Mouse (Mus musculus) retina, embryonic 14.5 days (tissue): Measurements from ENCODE around the gene Gm20517.

ENCODE experiments used
- DNase-seq: peaks from one replicate; pipeline ENCODE4 v3.0.0-alpha.2; 2015; ENCODE audit warnings: low spot score

Gm20517 gene

GRCm38 (mm10) chr17:47678238-47678637, 66.8 kb downstream of the Gm20517 start:
- no peak for DNase-seq

- no peak for DNase-seq
Observed at GRCm38 (mm10) chr17:47678702-47679101, 67.3 kb downstream of the Gm20517 start.

GRCm38 (mm10) chr17:47682836-47683235, 71.4 kb downstream of the Gm20517 start:
- no peak for DNase-seq

- peak; percentile 97 for DNase-seq
Observed at GRCm38 (mm10) chr17:47687409-47688343, 76.3 kb downstream of the Gm20517 start.

GRCm38 (mm10) chr17:47688344-47688607, 76.9 kb downstream of the Gm20517 start, which contains the start of gene Tomm6:
Gene Tomm6, minus strand, starts transcription at chr17:47688386.
- DNase-seq, result no peak

- DNase-seq, result peak; percentile 67
Observed at GRCm38 (mm10) chr17:47688608-47689575, 77.5 kb downstream of the Gm20517 start, which contains the start of gene Frs3. Gene Frs3, plus strand, starts transcription at chr17:47689030.

GRCm38 (mm10) chr17:47689894-47690293, 78.5 kb downstream of the Gm20517 start:
- no peak for DNase-seq

- no peak for DNase-seq
Observed at GRCm38 (mm10) chr17:47691650-47692049, 80.3 kb downstream of the Gm20517 start.

GRCm38 (mm10) chr17:47693671-47694441, 82.5 kb downstream of the Gm20517 start:
- no peak for DNase-seq

GRCm38 (mm10) chr17:47694442-47694502, 82.9 kb downstream of the Gm20517 start, which contains the start of gene Gm21981:
Gene Gm21981, minus strand, starts transcription at chr17:47694455.
- DNase-seq, result no peak

GRCm38 (mm10) chr17:47694503-47695336, 83.3 kb downstream of the Gm20517 start, which contains the start of gene Prickle4:
Gene Prickle4, minus strand, starts transcription at chr17:47694736.
- DNase-seq, result peak; percentile 98

- no peak for DNase-seq
Observed at GRCm38 (mm10) chr17:47695337-47695710, 83.9 kb downstream of the Gm20517 start.

- DNase-seq, result no peak
Observed at GRCm38 (mm10) chr17:47698156-47698555, 86.8 kb downstream of the Gm20517 start.

GRCm38 (mm10) chr17:47699055-47699454, 87.7 kb downstream of the Gm20517 start:
- no peak for DNase-seq

- no peak for DNase-seq
Observed at GRCm38 (mm10) chr17:47701793-47702192, 90.4 kb downstream of the Gm20517 start.

GRCm38 (mm10) chr17:47702548-47703345, 91.4 kb downstream of the Gm20517 start:
- no peak for DNase-seq

GRCm38 (mm10) chr17:47703556-47703955, 92.2 kb downstream of the Gm20517 start:
- DNase-seq, result no peak

GRCm38 (mm10) chr17:47704692-47705091, 93.3 kb downstream of the Gm20517 start:
- DNase-seq, result no peak

GRCm38 (mm10) chr17:47706196-47706595, 94.8 kb downstream of the Gm20517 start:
- DNase-seq, result no peak

GRCm38 (mm10) chr17:47707961-47708360, 96.6 kb downstream of the Gm20517 start:
- no peak for DNase-seq

- DNase-seq, result no peak
Observed at GRCm38 (mm10) chr17:47708972-47709371, 97.6 kb downstream of the Gm20517 start.
